Mouse (Mus musculus) liver, embryonic 12.5 days (tissue): ENCODE measurements around the gene Clca1. TPM values are rescaled to one million over a fixed set of nuclear protein-coding genes. Genes with fewer than 3 reads are reported as not detected.
A peak's percentile ranks its signal among the peaks of the same experiment; 100 is the strongest.
"Not testable (repeated sequence)": the region's sequence is repeated elsewhere in the genome, so short reads cannot be mapped to it uniquely, and the experiment has no call there.

ENCODE experiments used
- ATAC-seq: fragments of 200-750 bp; cut with Nextera tagmentation; 2 replicates; pipeline ENCODE4 v1.8.0; 2017; ENCODE audit warnings: moderate number of reproducible peaks, mild to moderate bottlenecking, moderate library complexity
- H3K27ac ChIP-seq: fragments of 300-500 bp; sonication (generic); 2 replicates; pipeline ENCODE4 v1.5.1; 2016; ENCODE audit warnings: mild to moderate bottlenecking
- H3K27me3 ChIP-seq: fragments of 300-500 bp; sonication (generic); replicated peaks from 2 replicates; pipeline ENCODE4 v1.6.1; 2016; ENCODE audit warnings: mild to moderate bottlenecking, moderate library complexity
- H3K36me3 ChIP-seq: fragments of 300-500 bp; sonication (generic); 2 replicates; pipeline ENCODE4 v1.6.1; 2016; ENCODE audit warnings: mild to moderate bottlenecking, moderate library complexity
- H3K4me1 ChIP-seq: fragments of 300-500 bp; sonication (generic); 2 replicates; pipeline ENCODE4 v1.6.1; 2016
- H3K4me2 ChIP-seq: fragments of 300-500 bp; sonication (generic); 2 replicates; pipeline ENCODE4 v1.6.1; 2016; ENCODE audit warnings: mild to moderate bottlenecking, moderate library complexity
- H3K4me3 ChIP-seq: fragments of 300-500 bp; sonication (generic); 2 replicates; pipeline ENCODE4 v1.5.1; 2016; ENCODE audit warnings: mild to moderate bottlenecking, moderate library complexity
- H3K9ac ChIP-seq: fragments of 300-500 bp; sonication (generic); 2 replicates; pipeline ENCODE4 v1.6.1; 2016; ENCODE audit warnings: mild to moderate bottlenecking, moderate library complexity
- H3K9me3 ChIP-seq: fragments of 300-500 bp; sonication (generic); replicated peaks from 2 replicates; pipeline ENCODE4 v1.6.1; 2016; ENCODE audit warnings: mild to moderate bottlenecking, moderate library complexity
- WGBS: fragments of 180-500 bp; shearing (Covaris S2); methylation state at CpG from one replicate; pipeline ENCODE4 v1.1.7; 2016; ENCODE audit not compliant: insufficient replicate concordance; 5-methylcytosine and 5-hydroxymethylcytosine counted together
- polyA plus RNA-seq: library from polyadenylated mRNA; unstranded; fragments of >200 nt; fragmentation: Nextera tagmentation; extraction: Ambion mirVana; gene quantifications from 2 replicates; pipeline ENCODE4 v1.2.1, GENCODE M21; 2016

The Clca1 gene
- polyA plus RNA-seq = 0.04 TPM in 1 of 2 replicates, not detected in the other

DNA sequence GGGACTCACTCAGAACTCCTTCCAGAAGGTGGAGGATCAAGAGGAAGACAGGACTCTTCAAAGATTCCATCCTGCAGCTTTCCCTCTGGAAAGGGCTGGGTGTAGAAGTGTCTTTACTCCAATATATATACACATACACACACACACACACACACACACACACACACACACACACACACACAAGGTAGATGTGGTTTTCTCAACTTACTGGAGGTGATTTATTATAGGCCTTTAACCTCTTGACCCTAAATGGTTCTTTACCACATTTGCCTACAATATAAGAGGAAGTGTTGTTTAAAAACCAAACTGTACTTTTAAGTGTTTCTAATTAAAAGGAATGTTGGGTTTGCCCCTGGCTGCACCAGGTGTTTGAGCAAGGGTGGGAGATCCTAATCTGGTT lies at the start of gene Clca1:
Clca1 (minus strand) TSS at position 101 of the 400 bp plus-strand sequence.
- Histone ChIP-seq H3K9me3 (no peaks in the 10 kb centered on the region), H3K9ac (no peak within 1 kb of the TSS), H3K4me3 (no peak within 1 kb of the TSS), H3K36me3 (no peaks in the 10 kb centered on the region), H3K27me3 (no peaks in the 10 kb centered on the region), H3K4me2 (no peak within 1 kb of the TSS), H3K27ac (no peak within 1 kb of the TSS), H3K4me1 (no peaks in the 10 kb centered on the region)
- no peak for ATAC-seq

DNA sequence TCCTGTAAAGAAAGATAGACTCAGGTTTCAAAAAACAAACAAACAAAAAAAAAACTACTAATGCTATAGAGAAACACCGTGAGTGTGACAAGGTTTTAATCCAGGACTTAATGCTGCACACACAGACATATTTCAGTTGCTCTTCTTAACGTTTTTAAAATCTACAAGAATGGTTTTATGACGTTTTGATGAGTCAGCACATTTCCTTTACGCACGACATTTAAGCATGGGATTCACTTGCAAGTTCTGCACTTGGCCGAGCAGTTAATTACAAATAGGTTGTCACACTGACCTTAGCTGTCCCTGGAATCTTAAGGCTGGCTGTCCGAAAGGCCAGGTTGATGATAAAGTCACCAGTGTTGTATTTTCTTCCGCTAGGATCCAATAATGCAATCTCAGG lies 48.3 kb upstream of the Clca1 start:
- no peak for ATAC-seq
- WGBS = 63% methylated on average over 8 of the region's 8 CpGs

DNA sequence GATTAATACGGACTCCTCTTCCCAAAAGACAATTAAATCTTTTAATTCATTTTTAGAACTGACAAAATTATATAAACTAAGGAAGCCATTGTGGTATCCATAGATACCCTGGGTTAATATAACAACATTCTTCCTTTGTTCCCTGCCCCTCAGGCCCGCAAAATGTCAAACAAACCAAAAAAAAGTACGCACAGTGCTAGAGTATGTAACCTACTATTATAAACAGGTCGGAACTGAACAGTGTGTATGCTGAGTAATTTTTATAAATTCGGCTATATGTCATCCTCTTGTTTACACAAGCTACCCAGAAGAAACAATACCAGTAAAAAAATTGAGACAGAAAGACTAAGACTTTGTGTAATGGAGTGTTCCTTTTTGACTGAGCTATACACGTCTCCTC lies 45.8 kb upstream of the Clca1 start:
- no peak overlapping the region for H3K4me3 ChIP-seq
- ATAC-seq = no peak
- H3K36me3 ChIP-seq = no peaks in the 10 kb centered on the region
- H3K9me3 ChIP-seq = no peaks in the 10 kb centered on the region
- no peak overlapping the region for H3K9ac ChIP-seq
- WGBS = 63% methylated on average over 6 of the region's 6 CpGs
- no peaks in the 10 kb centered on the region for H3K4me1 ChIP-seq
- no peaks in the 10 kb centered on the region for H3K27me3 ChIP-seq
- no peak overlapping the region for H3K4me2 ChIP-seq
- no peak overlapping the region for H3K27ac ChIP-seq

More for the DNA sequence above, 48.3 kb upstream of the Clca1 start:
- no peak overlapping the region for H3K4me3 ChIP-seq
- H3K36me3 ChIP-seq = no peaks in the 10 kb centered on the region
- H3K27ac ChIP-seq = no peak overlapping the region
- no peak overlapping the region for H3K4me2 ChIP-seq
- no peaks in the 10 kb centered on the region for H3K9me3 ChIP-seq
- no peaks in the 10 kb centered on the region for H3K4me1 ChIP-seq
- no peaks in the 10 kb centered on the region for H3K27me3 ChIP-seq
- H3K9ac ChIP-seq = no peak overlapping the region

DNA sequence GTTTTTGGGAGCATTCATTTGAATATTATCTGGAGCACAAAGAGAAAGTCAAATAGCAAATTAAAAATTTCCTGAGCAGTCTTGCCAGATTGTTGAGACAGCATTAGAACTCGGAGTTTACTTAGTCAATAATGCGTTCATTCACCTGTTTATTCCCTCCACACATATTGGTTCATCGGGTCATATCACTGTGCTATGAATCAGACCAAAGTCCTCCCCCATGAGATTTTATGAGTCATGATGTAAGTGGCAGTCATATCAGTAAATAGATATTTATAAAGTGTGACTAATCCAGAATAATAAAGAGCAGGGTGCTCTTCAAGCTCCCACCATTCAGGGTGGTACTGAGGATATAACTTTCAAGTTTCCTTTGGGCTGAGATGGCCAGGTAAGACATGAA lies 39.8 kb upstream of the Clca1 start:
- Histone ChIP-seq H3K4me1 (no peaks in the 10 kb centered on the region), H3K9ac (no peak overlapping the region), H3K4me3 (no peak overlapping the region), H3K27me3 (no peaks in the 10 kb centered on the region), H3K9me3 (no peaks in the 10 kb centered on the region), H3K4me2 (no peak overlapping the region), H3K36me3 (no peaks in the 10 kb centered on the region), H3K27ac (no peak overlapping the region)
- 74% methylated on average over 3 of the region's 3 CpGs for WGBS
- no peak for ATAC-seq

DNA sequence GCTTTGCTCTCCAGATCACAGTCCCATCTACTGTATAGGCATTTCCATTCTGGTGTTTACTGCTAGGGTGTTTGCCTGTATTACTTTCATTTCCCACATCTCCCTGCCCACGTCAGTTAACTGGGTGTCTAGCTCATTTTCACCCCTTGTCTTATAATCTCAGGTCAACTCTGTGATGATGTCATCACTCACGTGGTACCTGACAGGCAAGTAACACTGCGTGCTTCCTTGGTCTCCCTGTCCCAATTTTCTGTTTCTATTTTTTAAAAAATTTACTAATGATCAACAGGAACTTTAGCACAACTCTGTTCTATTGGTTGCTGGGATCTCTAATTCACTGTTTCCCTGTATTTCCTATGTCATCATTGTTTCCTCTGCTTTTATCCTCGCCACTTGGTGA lies 36.4 kb upstream of the Clca1 start:
- no peaks in the 10 kb centered on the region for H3K27me3 ChIP-seq
- H3K4me1 ChIP-seq = no peaks in the 10 kb centered on the region
- H3K4me3 ChIP-seq = no peak overlapping the region
- WGBS = 60% methylated on average over 4 of the region's 4 CpGs
- ATAC-seq = no peak
- H3K27ac ChIP-seq = no peak overlapping the region
- no peak overlapping the region for H3K9ac ChIP-seq
- no peak overlapping the region for H3K4me2 ChIP-seq
- H3K36me3 ChIP-seq = no peaks in the 10 kb centered on the region
- H3K9me3 ChIP-seq = no peaks in the 10 kb centered on the region

DNA sequence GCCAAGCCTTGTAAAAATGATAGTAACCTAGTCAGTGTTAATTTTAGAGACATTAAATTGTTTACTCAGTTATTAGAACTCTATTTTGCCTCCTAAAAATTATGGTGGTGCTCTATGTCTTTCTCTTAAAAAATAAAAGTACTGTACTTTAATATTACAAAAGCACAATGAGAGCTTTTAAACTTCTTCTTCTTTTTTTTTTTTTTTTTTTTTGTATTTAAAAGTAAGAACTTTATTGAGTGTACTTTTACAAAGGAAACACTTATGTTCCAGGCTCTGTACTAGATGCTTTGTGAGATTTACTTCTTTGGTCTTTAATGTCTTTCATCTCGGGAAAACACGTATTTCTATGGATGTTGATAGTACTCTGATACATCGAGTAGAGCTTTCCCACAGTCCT lies 22.6 kb upstream of the Clca1 start:
- not testable (repeated sequence) for H3K36me3 ChIP-seq, H3K9me3 ChIP-seq, H3K27me3 ChIP-seq, H3K9ac ChIP-seq, H3K4me1 ChIP-seq, H3K4me2 ChIP-seq, H3K4me3 ChIP-seq, ATAC-seq, H3K27ac ChIP-seq
- WGBS = 81% methylated on average over 3 of the region's 3 CpGs

DNA sequence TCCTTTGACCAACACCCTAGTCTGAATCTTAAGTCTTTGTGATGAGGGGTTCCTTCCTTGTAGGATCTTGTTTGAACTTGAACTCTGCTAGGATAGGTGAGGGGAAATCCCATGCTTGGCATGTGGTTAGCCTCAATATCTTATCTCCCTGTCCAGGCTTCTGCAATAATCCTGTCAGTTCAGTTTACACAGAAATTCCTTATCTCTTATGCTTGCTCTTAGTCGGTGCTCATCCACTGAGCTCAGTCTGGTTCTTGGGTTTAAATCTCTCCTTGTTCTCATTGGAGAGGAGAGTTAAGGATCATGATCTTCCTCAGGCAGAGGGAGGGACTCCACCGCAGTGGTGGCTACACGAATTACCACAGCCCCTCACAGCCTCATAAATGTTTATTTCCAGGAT lies 17.2 kb upstream of the Clca1 start:
- H3K9ac ChIP-seq = no peak overlapping the region
- 4% methylated on average over 3 of the region's 3 CpGs for WGBS
- H3K27ac ChIP-seq = no peak overlapping the region
- ATAC-seq = peak; percentile 65; the same call in 1 of the 2 replicates
- no peaks in the 10 kb centered on the region for H3K4me1 ChIP-seq
- H3K27me3 ChIP-seq = no peaks in the 10 kb centered on the region
- H3K9me3 ChIP-seq = no peaks in the 10 kb centered on the region
- no peaks in the 10 kb centered on the region for H3K36me3 ChIP-seq
- no peak overlapping the region for H3K4me3 ChIP-seq
- H3K4me2 ChIP-seq = no peak overlapping the region

DNA sequence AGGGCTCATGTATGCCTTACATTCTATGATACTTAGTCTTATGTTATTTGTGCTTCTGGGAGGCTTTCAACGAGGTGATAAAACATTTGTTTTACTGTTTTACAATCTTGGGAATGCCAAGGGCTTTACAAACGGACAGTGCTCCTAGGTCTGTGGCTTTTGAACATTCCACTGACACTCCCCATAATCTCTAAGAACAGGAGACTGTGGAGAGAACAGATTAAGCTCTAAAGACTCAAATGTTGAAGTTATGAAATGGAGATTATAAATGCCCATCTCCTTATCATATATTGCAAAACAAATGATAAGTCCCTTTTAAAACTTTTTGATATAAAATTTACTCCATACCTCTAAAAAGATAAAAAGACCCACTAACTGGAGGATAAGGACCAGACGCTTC lies 6.2 kb upstream of the Clca1 start:
- Histone ChIP-seq H3K4me1 (no peaks in the 10 kb centered on the region), H3K27me3 (no peaks in the 10 kb centered on the region), H3K4me3 (no peak overlapping the region), H3K9ac (no peak overlapping the region), H3K4me2 (no peak overlapping the region), H3K36me3 (no peaks in the 10 kb centered on the region), H3K27ac (no peak overlapping the region), H3K9me3 (no peaks in the 10 kb centered on the region)
- no peak for ATAC-seq
- WGBS = 52% methylated on average over 3 of the region's 3 CpGs

DNA sequence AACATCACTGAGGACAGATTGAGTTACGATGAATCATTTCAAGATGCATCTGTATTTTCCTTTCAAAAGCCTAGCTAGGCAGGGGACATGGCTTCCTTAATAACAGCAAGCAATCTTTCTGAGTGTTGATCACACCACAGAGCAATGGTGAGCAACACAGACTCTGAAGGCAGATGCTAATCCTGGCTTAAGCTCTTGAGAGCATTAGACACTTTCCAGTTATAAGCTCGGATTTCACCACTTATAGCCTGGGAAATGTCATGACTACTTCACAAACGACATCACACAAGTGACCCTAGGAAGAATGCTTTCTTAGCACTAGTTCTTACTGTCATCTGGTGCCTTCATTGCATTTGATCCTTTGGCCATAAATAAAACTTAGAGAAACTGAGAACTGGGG lies 4.5 kb downstream of the Clca1 start:
- Histone ChIP-seq H3K27ac (no peak overlapping the region), H3K9me3 (no peaks in the 10 kb centered on the region), H3K36me3 (no peaks in the 10 kb centered on the region), H3K4me3 (no peak overlapping the region), H3K27me3 (no peaks in the 10 kb centered on the region), H3K4me2 (no peak overlapping the region), H3K4me1 (no peaks in the 10 kb centered on the region), H3K9ac (no peak overlapping the region)
- no peak for ATAC-seq
- WGBS = 64% methylated on average over 3 of the region's 3 CpGs

DNA sequence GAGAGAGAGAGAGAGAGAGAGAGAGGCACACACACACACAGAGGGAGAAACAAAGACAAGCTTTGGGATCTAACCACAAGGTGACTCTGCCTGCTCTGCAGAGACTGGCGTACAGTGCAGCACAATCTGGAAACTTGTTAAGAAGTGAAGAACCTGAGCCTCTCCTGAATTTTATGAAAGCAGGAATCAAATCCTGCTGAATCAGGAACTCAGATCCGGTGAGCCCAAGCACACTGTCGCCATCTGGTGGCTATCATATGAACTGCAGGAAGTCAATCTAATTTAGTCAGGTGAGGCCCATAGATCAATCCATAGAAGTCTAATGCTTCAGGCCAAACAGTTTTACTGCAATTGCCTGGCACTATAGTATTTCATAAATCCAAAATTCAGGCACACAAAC lies 5.8 kb downstream of the Clca1 start:
- no peaks in the 10 kb centered on the region for H3K36me3 ChIP-seq
- H3K27me3 ChIP-seq = no peaks in the 10 kb centered on the region
- H3K9me3 ChIP-seq = no peaks in the 10 kb centered on the region
- ATAC-seq = no peak
- H3K9ac ChIP-seq = no peak overlapping the region
- no peak overlapping the region for H3K4me3 ChIP-seq
- H3K27ac ChIP-seq = no peak overlapping the region
- 27% methylated on average over 3 of the region's 3 CpGs for WGBS
- no peaks in the 10 kb centered on the region for H3K4me1 ChIP-seq
- no peak overlapping the region for H3K4me2 ChIP-seq

DNA sequence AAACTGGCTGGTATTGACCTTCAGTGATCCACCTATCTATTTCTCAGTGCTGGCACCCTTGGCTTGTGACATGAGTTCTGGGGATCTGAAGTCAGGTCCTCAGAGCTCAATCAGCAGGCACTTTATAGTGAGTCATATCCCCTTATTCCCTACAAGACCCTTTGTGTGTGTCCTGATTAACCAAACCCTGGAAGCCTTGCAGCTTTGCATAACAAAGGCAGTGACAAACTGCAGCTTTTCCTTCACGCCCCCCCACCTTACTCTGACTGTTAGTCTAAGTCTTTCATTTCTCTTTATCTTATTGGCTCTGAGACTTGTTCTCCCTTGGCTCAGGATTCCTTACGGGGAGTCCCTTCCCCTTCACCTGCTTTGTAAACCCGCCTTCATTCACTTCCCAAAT lies 14.8 kb downstream of the Clca1 start:
- H3K4me1 ChIP-seq = no peaks in the 10 kb centered on the region
- no peaks in the 10 kb centered on the region for H3K27me3 ChIP-seq
- ATAC-seq = no peak
- H3K4me2 ChIP-seq = no peak overlapping the region
- H3K27ac ChIP-seq = no peak overlapping the region
- 56% methylated on average over 3 of the region's 3 CpGs for WGBS
- no peaks in the 10 kb centered on the region for H3K36me3 ChIP-seq
- H3K9me3 ChIP-seq = no peaks in the 10 kb centered on the region
- H3K4me3 ChIP-seq = no peak overlapping the region
- H3K9ac ChIP-seq = no peak overlapping the region

DNA sequence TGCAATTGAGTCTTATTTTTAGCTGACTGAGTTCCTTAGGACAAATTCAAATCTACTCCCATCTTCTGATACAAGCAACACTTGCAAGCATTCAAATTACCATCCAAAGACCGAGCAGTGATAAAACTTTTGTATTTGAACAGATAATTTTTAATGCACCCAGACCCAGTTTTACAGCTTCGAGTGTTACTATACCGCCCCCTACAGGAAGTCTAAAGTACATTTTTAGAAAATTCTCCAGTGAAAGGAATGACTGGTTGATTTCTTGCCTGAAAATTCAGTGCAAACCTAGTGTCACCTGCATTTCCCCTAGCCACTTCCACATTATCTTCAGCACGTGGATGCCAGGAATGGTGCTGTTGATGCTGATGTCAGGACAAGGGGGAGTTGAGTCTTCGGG lies 28.2 kb downstream of the Clca1 start:
- WGBS = 22% methylated on average over 5 of the region's 5 CpGs
- Histone ChIP-seq H3K27ac (no peak overlapping the region), H3K9me3 (no peaks in the 10 kb centered on the region), H3K27me3 (no peaks in the 10 kb centered on the region), H3K36me3 (no peaks in the 10 kb centered on the region), H3K4me2 (no peak overlapping the region), H3K4me1 (no peaks in the 10 kb centered on the region), H3K4me3 (no peak overlapping the region), H3K9ac (no peak overlapping the region)
- no peak for ATAC-seq

DNA sequence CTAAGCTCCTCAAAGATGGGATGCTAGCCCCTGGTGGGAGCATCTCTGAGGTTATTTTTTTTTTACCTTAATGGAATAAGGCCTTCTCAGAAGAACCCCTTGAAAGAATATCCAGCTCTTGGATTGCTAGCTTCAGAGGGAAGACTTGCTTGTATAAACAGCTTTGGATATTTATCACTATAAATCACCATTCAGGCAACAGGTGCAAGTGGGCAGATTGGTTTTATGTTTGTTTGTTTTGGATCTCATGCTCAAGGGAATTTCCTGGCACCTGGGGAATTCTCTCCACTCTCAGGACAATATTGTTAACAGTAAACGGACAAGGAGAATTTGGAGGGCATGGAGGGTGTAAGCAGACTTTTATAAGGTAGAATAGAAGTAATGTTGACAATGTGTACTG lies 31.7 kb downstream of the Clca1 start:
- no peaks in the 10 kb centered on the region for H3K27me3 ChIP-seq
- no peaks in the 10 kb centered on the region for H3K4me1 ChIP-seq
- WGBS = 42% methylated on average over 1 of the region's 1 CpGs
- H3K9ac ChIP-seq = no peak overlapping the region
- H3K36me3 ChIP-seq = no peaks in the 10 kb centered on the region
- H3K4me3 ChIP-seq = no peak overlapping the region
- H3K27ac ChIP-seq = no peak overlapping the region
- ATAC-seq = no peak
- no peak overlapping the region for H3K4me2 ChIP-seq
- no peaks in the 10 kb centered on the region for H3K9me3 ChIP-seq
